Mouse (Mus musculus) adrenal gland, postnatal 36 days (tissue): ENCODE data around the gene Abhd12b. TPM values are rescaled to one million over a fixed set of nuclear protein-coding genes. Genes with fewer than 3 reads are reported as not detected.

ENCODE experiments used
- DNase-seq, 2 experiments: peaks; one replicate each; pipeline ENCODE4 v3.0.0; 2021; ENCODE audit warnings: mixed read lengths in 1 of 2
- total RNA-seq, 2 experiments: library from RNA; stranded (reverse); gene quantifications; 2 replicates each; pipeline ENCODE4 v1.2.3; 2021

Gene Abhd12b
- total RNA-seq, 2 experiments from 2014 or later: not detected

- no peak for DNase-seq
These were observed 54.3 kb downstream of the Abhd12b start for GRCm38 (mm10) chr12:70208214-70208613.

GRCm38 (mm10) chr12:70212501-70212900, 58.6 kb downstream of the Abhd12b start:
- no peak for DNase-seq

- DNase-seq: no peak
These were observed 59.7 kb downstream of the Abhd12b start for GRCm38 (mm10) chr12:70213601-70214000.

GRCm38 (mm10) chr12:70214281-70214680, 60.3 kb downstream of the Abhd12b start:
- DNase-seq: no peak

- DNase-seq: no peak
These were observed 62.4 kb downstream of the Abhd12b start for GRCm38 (mm10) chr12:70216229-70216800.

- no peak for DNase-seq
These were observed 65.0 kb downstream of the Abhd12b start for GRCm38 (mm10) chr12:70218795-70219540.

GRCm38 (mm10) chr12:70221425-70221824, 67.5 kb downstream of the Abhd12b start:
- DNase-seq: no peak

GRCm38 (mm10) chr12:70223331-70223730, 69.4 kb downstream of the Abhd12b start:
- no peak for DNase-seq

- DNase-seq: no peak
These were observed 72.7 kb downstream of the Abhd12b start for GRCm38 (mm10) chr12:70226655-70227054.

- DNase-seq: peak; percentile 85 to 90
These were observed 73.4 kb downstream of the Abhd12b start for GRCm38 (mm10) chr12:70227121-70227932.

- no peak for DNase-seq
These were observed 74.2 kb downstream of the Abhd12b start for GRCm38 (mm10) chr12:70228155-70228554.

GRCm38 (mm10) chr12:70231294-70231693, 77.4 kb downstream of the Abhd12b start, which contains the start of gene Pygl:
Gene Pygl, minus strand, starts transcription at chr12:70231488.
- no peak for DNase-seq

- DNase-seq: no peak
These were observed 78.1 kb downstream of the Abhd12b start for GRCm38 (mm10) chr12:70232020-70232544.

Other genes starting within 250 kb of the Abhd12b start
- gene Sav1, start 167.1 kb upstream of the Abhd12b start, total RNA-seq: 10 to 100 TPM; 47.0 to 57.7 TPM
- 10 to 100 TPM; 31.2 to 39.4 TPM for gene Nin, start 40.4 kb upstream of the Abhd12b start, total RNA-seq
- 100 to 1,000 TPM; 128 to 179 TPM for gene Pygl, start 77.3 kb downstream of the Abhd12b start, total RNA-seq
- 1 to 10 TPM; 1.3 to 1.5 TPM for gene Trim9, start 193.5 kb downstream of the Abhd12b start, total RNA-seq